Mouse (Mus musculus) stomach, postnatal 0 days (tissue): ENCODE results near the gene Spata1. TPM values are rescaled to one million over a fixed set of nuclear protein-coding genes. Genes with fewer than 3 reads are reported as not detected.

Source experiments
- ATAC-seq: fragments of 200-750 bp; cut with Nextera tagmentation; 2 replicates; pipeline ENCODE4 v1.8.0; 2017; ENCODE audit not compliant: low FRiP score, low TSS enrichment
- DNase-seq: peaks from one replicate; pipeline ENCODE4 v3.0.0-alpha.2; 2016; ENCODE audit warnings: low spot score
- H3K27ac ChIP-seq: fragments of 300-500 bp; sonication (generic); replicated peaks from 2 replicates; pipeline ENCODE4 v1.5.1; 2014; ENCODE audit warnings: mild to moderate bottlenecking, control low read depth
- H3K27me3 ChIP-seq: fragments of 300-500 bp; sonication (generic); 2 replicates; pipeline ENCODE4 v1.6.1; 2014; ENCODE audit warnings: low read length; ENCODE audit not compliant: control insufficient read depth, insufficient read depth
- H3K36me3 ChIP-seq: fragments of 300-500 bp; sonication (generic); 2 replicates; pipeline ENCODE4 v1.6.1; 2014; ENCODE audit warnings: low read length, mixed read lengths; ENCODE audit not compliant: control insufficient read depth, insufficient read depth
- H3K4me1 ChIP-seq: fragments of 300-500 bp; sonication (generic); replicated peaks from 2 replicates; pipeline ENCODE4 v1.6.1; 2014; ENCODE audit warnings: antibody characterized with exemption; ENCODE audit not compliant: control insufficient read depth, insufficient read depth
- H3K4me2 ChIP-seq: fragments of 300-500 bp; sonication (generic); replicated peaks from 2 replicates; pipeline ENCODE4 v1.6.1; 2014; ENCODE audit warnings: low read depth, mild to moderate bottlenecking, control low read depth, moderate library complexity
- H3K4me3 ChIP-seq: fragments of 300-500 bp; sonication (generic); 2 replicates; pipeline ENCODE4 v1.5.1; 2014; ENCODE audit warnings: low read depth, low read length, control low read depth
- H3K9ac ChIP-seq: fragments of 300-500 bp; sonication (generic); 2 replicates; pipeline ENCODE4 v1.6.1; 2014; ENCODE audit warnings: mild to moderate bottlenecking, low read length, control low read depth, mixed read lengths
- H3K9me3 ChIP-seq: fragments of 300-500 bp; sonication (generic); 2 replicates; pipeline ENCODE4 v1.6.1; 2016; ENCODE audit warnings: low read length; ENCODE audit not compliant: control insufficient read depth
- CTCF ChIP-seq: IDR thresholded peaks from 2 replicates; pipeline ENCODE4 v1.5.1; 2016; ENCODE audit warnings: antibody characterized with exemption, low read depth, mild to moderate bottlenecking, moderate library complexity
- EP300 ChIP-seq: optimal IDR thresholded peaks from 2 replicates; pipeline ENCODE3; 2016; ENCODE audit warnings: antibody characterized with exemption
- WGBS: fragments of 180-500 bp; shearing (Covaris S2); extraction: QIAGEN DNeasy Blood & Tissue Kit; methylation state at CpG from one replicate; pipeline ENCODE4 v1.1.7; 2014; 5-methylcytosine and 5-hydroxymethylcytosine counted together
- polyA plus RNA-seq: library from polyadenylated mRNA; unstranded; fragments of >200 nt; fragmentation: Nextera tagmentation; extraction: Ambion mirVana; gene quantifications from 2 replicates; pipeline ENCODE4 v1.2.1, GENCODE M21; 2015

Spata1 gene
- 1.1 and 2.4 TPM in 2 replicates for polyA plus RNA-seq

- under 1% methylated on average over 45 of the region's 88 CpGs for WGBS
- Histone ChIP-seq H3K27ac (peak within 1 kb of the TSS; percentile 98), H3K27me3 (no peaks in the 10 kb centered on the region), H3K9me3 (no peaks in the 10 kb centered on the region), H3K36me3 (no peaks in the 10 kb centered on the region; the same call in 1 of the 2 replicates), H3K9ac (peak within 1 kb of the TSS; percentile 97), H3K4me3 (peak within 1 kb of the TSS; percentile 90), H3K4me1 (no peaks in the 10 kb centered on the region; the same call in 1 of the 2 replicates), H3K4me2 (peak within 1 kb of the TSS; percentile 70)
- peak; percentile 97 for ATAC-seq
- peak; percentile 95 for DNase-seq
- TF ChIP-seq EP300 (no peak), CTCF (peak; percentile 25; the same call in 1 of the 2 replicates)
These were observed at the start of gene Spata1, which contains the start of gene Gng5 for GRCm38 (mm10) chr3:146499431-146500002. Spata1 (minus strand) TSS chr3:146499753. Gng5 (plus strand) TSS chr3:146499807.

- Histone ChIP-seq H3K9me3 (no peaks in the 10 kb centered on the region), H3K4me2 (no peak overlapping the region), H3K4me3 (no peak overlapping the region), H3K9ac (no peak overlapping the region), H3K27ac (no peak overlapping the region), H3K4me1 (no peaks in the 10 kb centered on the region), H3K36me3 (no peaks in the 10 kb centered on the region), H3K27me3 (no peaks in the 10 kb centered on the region)
- no peak for ATAC-seq
- no peak for TF ChIP-seq CTCF
- no peak for TF ChIP-seq EP300
- 19% methylated on average over 1 of the region's 1 CpGs for WGBS
- no peak for DNase-seq
These were observed 44.1 kb upstream of the Spata1 start for GRCm38 (mm10) chr3:146543632-146544031.

GRCm38 (mm10) chr3:146540521-146541273 is 41.1 kb upstream of the Spata1 start:
- H3K27ac ChIP-seq, result no peak overlapping the region

GRCm38 (mm10) chr3:146534986-146535385 is 35.4 kb upstream of the Spata1 start:
- Histone ChIP-seq H3K36me3 (no peaks in the 10 kb centered on the region), H3K9ac (no peak overlapping the region), H3K4me1 (no peaks in the 10 kb centered on the region), H3K4me2 (no peak overlapping the region), H3K27ac (no peak overlapping the region), H3K9me3 (no peaks in the 10 kb centered on the region), H3K4me3 (no peak overlapping the region), H3K27me3 (no peaks in the 10 kb centered on the region)
- DNase-seq, result no peak
- TF ChIP-seq EP300 (no peak), CTCF (no peak)
- WGBS, result 63% methylated on average over 6 of the region's 6 CpGs
- ATAC-seq, result no peak

More at GRCm38 (mm10) chr3:146540521-146541273, 41.1 kb upstream of the Spata1 start:
- ATAC-seq, result no peak
- Histone ChIP-seq H3K9ac (no peak overlapping the region), H3K9me3 (no peaks in the 10 kb centered on the region), H3K4me3 (no peak overlapping the region), H3K36me3 (no peaks in the 10 kb centered on the region), H3K27me3 (no peaks in the 10 kb centered on the region), H3K4me1 (no peaks in the 10 kb centered on the region), H3K4me2 (no peak overlapping the region)
- 32% methylated on average over 4 of the region's 4 CpGs for WGBS
- TF ChIP-seq EP300 (no peak), CTCF (no peak)
- no peak for DNase-seq

GRCm38 (mm10) chr3:146528335-146528734 is 28.8 kb upstream of the Spata1 start:
- no peak for ATAC-seq
- Histone ChIP-seq H3K36me3 (no peaks in the 10 kb centered on the region), H3K4me1 (no peaks in the 10 kb centered on the region), H3K4me3 (no peak overlapping the region), H3K27me3 (no peaks in the 10 kb centered on the region), H3K9ac (no peak overlapping the region), H3K4me2 (no peak overlapping the region), H3K27ac (no peak overlapping the region), H3K9me3 (no peaks in the 10 kb centered on the region)
- DNase-seq, result no peak
- no peak for TF ChIP-seq EP300
- TF ChIP-seq CTCF, result no peak
- 41% methylated on average over 2 of the region's 2 CpGs for WGBS

- WGBS, result 13% methylated on average over 8 of the region's 8 CpGs
- ATAC-seq (no peak), DNase-seq (no peak)
- Histone ChIP-seq H3K4me1 (no peaks in the 10 kb centered on the region), H3K27me3 (no peaks in the 10 kb centered on the region), H3K9ac (peak overlapping the region; percentile 86; the same call in 1 of the 2 replicates), H3K36me3 (peaks cover 5% of the 10 kb centered on the region; the same call in 1 of the 2 replicates), H3K27ac (peak overlapping the region; percentile 99), H3K4me3 (peak overlapping the region; percentile 85), H3K9me3 (no peaks in the 10 kb centered on the region), H3K4me2 (peak overlapping the region; percentile 71)
- TF ChIP-seq EP300 (no peak), CTCF (no peak)
These were observed 22.1 kb upstream of the Spata1 start for GRCm38 (mm10) chr3:146521652-146522020.
